18 mouse cellular contexts compared by ENCODE assay signal in genomic region chr3:56647313-56647712, GRCm38 (mm10).
A peak's percentile ranks its signal among the peaks of the same experiment; 100 is the strongest.
DNase-seq lines count a peak whose midpoint lies in the region; ATAC-seq lines count a peak whose summit lies in the region.
"Had no signal": no experiment of that assay in that cellular context is flagged by ENCODE, and none has a peak within 500 bp of the region (broad histone marks: within the 10 kb centered on the region; RNA-seq: fewer than 3 reads in every experiment).

No protein-coding gene starts in this region.

- no peak overlapping the region for H3K9ac ChIP-seq in heart, embryonic 11.5 days (ENCODE audit: low read depth, low read length)
- H3K9ac ChIP-seq: embryonic facial prominence, embryonic 12.5 days; liver, embryonic 12.5 days; lung, embryonic 15.5 days; midbrain, embryonic 13.5 days had no signal

- no peak overlapping the region for H3K4me3 ChIP-seq in heart, embryonic 11.5 days (ENCODE audit: low read depth, low read length)
- H3K4me3 ChIP-seq: embryonic facial prominence, embryonic 12.5 days; forebrain, embryonic 10.5 days; liver, embryonic 12.5 days; lung, embryonic 15.5 days; midbrain, embryonic 13.5 days had no signal

- no peak overlapping the region for H3K4me2 ChIP-seq in heart, embryonic 11.5 days
- H3K4me2 ChIP-seq: embryonic facial prominence, embryonic 12.5 days; liver, embryonic 12.5 days; lung, embryonic 15.5 days; midbrain, embryonic 13.5 days had no signal

- no peaks in the 10 kb centered on the region for H3K36me3 ChIP-seq in heart, embryonic 11.5 days (ENCODE audit: control insufficient read depth, insufficient read depth, low read length)
- H3K36me3 ChIP-seq: embryonic facial prominence, embryonic 12.5 days; forebrain, embryonic 10.5 days; liver, embryonic 12.5 days; lung, embryonic 15.5 days; midbrain, embryonic 13.5 days had no signal

- H3K9me3 ChIP-seq in heart, embryonic 11.5 days (replicated peaks; ENCODE audit: control insufficient read depth, low read length): no peaks in the 10 kb centered on the region
- H3K9me3 ChIP-seq: embryonic facial prominence, embryonic 12.5 days; forebrain, embryonic 10.5 days; liver, embryonic 12.5 days; lung, embryonic 15.5 days; midbrain, embryonic 13.5 days had no signal

- peak; percentile 3 for DNase-seq in embryo, embryonic 11 days
- DNase-seq in embryo, embryonic 9.5 days (ENCODE audit: extremely low spot score): no peak
- peak; percentile 2 to 3 for DNase-seq in heart, adult 9 months (ENCODE audit: low spot score in 2 of 2)
- DNase-seq in retina, embryonic 14.5 days (ENCODE audit: low spot score): peak; percentile 10
- no peak for DNase-seq in retina, postnatal 1 day
- peak; percentile 10 for DNase-seq in mesoderm, embryonic 11.5 days (ENCODE audit: low read depth, low spot score)
- DNase-seq: adrenal gland, postnatal 36 days; kidney, adult 2 months; kidney, postnatal 25 days; right cerebral cortex, adult 18-20 months; thymus, postnatal 4 days had no signal

- ATAC-seq in heart, embryonic 11.5 days (replicated peaks; ENCODE audit: insufficient number of reproducible peaks, low FRiP score, low TSS enrichment): no peak
- ATAC-seq in erythroblast, adult 5-6 weeks (replicated peaks; ENCODE audit: low FRiP score, poor library complexity, severe bottlenecking): no peak
- ATAC-seq: liver, embryonic 12.5 days; midbrain, embryonic 13.5 days had no signal

- H3K27ac ChIP-seq in heart, embryonic 11.5 days (ENCODE audit: low read depth, low read length): no peak overlapping the region
- H3K27ac ChIP-seq: embryonic facial prominence, embryonic 12.5 days; forebrain, embryonic 10.5 days; liver, embryonic 12.5 days; lung, embryonic 15.5 days; midbrain, embryonic 13.5 days had no signal

- no peaks in the 10 kb centered on the region for H3K4me1 ChIP-seq in heart, embryonic 11.5 days (ENCODE audit: control insufficient read depth, insufficient read depth, low read length)
- H3K4me1 ChIP-seq: embryonic facial prominence, embryonic 12.5 days; forebrain, embryonic 10.5 days; liver, embryonic 12.5 days; lung, embryonic 15.5 days; midbrain, embryonic 13.5 days had no signal

- H3K27me3 ChIP-seq in heart, embryonic 11.5 days (ENCODE audit: control insufficient read depth, insufficient read depth, low read length): no peaks in the 10 kb centered on the region
- H3K27me3 ChIP-seq: embryonic facial prominence, embryonic 12.5 days; liver, embryonic 12.5 days; lung, embryonic 15.5 days; midbrain, embryonic 13.5 days had no signal

- 69% methylated on average over 3 of the region's 3 CpGs for WGBS in heart, embryonic 11.5 days (ENCODE audit: insufficient replicate concordance)

Comparison
In these comparisons a context has a peak if more than half of its experiments do, and no peak if none do; other contexts are left out.
1. DNase-seq: peak in embryo, embryonic 11 days (single experiment), heart, adult 9 months (2 of 2), retina, embryonic 14.5 days (single experiment) and mesoderm, embryonic 11.5 days (single experiment); none in embryo, embryonic 9.5 days (single experiment) and retina, postnatal 1 day (single experiment).